Mouse (Mus musculus): ENCODE data around the gene Cd79a.

- no peak for TF ChIP-seq CTCF (IDR thresholded peaks at IDR 0.05; ENCODE audit: low read depth, low read length)
- no peak for TF ChIP-seq POLR2AphosphoS5 (IDR thresholded peaks at IDR 0.05; ENCODE audit: insufficient replicate concordance, low read depth, low read length)
- no peak for TF ChIP-seq GATA1 (IDR thresholded peaks at IDR 0.05; ENCODE audit: borderline replicate concordance, low read length)
- no peak for TF ChIP-seq TAL1 (conservative IDR thresholded peaks at IDR 0.05; ENCODE audit: low read depth, low read length)
- no peak for TF ChIP-seq GATA2 (IDR thresholded peaks at IDR 0.05; ENCODE audit: borderline replicate concordance, low read depth, low read length)
These were observed 5.7 kb upstream of the Cd79a start for GRCm38 (mm10) chr7:24891241-24892124.
